Mouse (Mus musculus) CH12.LX (cell line): ENCODE measurements around the gene Ccdc69. TPM values are rescaled to one million over a fixed set of nuclear protein-coding genes. Genes with fewer than 3 reads are reported as not detected.

ENCODE experiments used
- DNase-seq: peaks from one replicate; pipeline ENCODE4 v3.0.0-alpha.2; 2013; ENCODE audit errors: extremely low read depth
- H3K27ac ChIP-seq: 2 replicates; pipeline ENCODE4 v1.5.1; 2012; ENCODE audit warnings: low read depth, mild to moderate bottlenecking, control low read depth, moderate library complexity; ENCODE audit not compliant: insufficient read depth
- H3K27me3 ChIP-seq: replicated peaks from 2 replicates; pipeline ENCODE3; 2012; ENCODE audit warnings: inconsistent platforms
- H3K36me3 ChIP-seq, 2 experiments: replicated peaks in 1 of 2; 2 replicates each; pipeline versions ENCODE3 to v1.6.1; 2012; ENCODE audit warnings: inconsistent platforms in 1 of 2, low read length in 1 of 2, mild to moderate bottlenecking in 1 of 2, mixed read lengths in 1 of 2, moderate library complexity in 1 of 2; ENCODE audit not compliant: control insufficient read depth in 1 of 2, insufficient read depth in 1 of 2
- H3K4me1 ChIP-seq, 2 experiments: 2 replicates each; pipeline ENCODE4 v1.6.1; 2012; ENCODE audit warnings: inconsistent platforms in 1 of 2, moderate library complexity in 1 of 2; ENCODE audit not compliant: insufficient read depth in 2 of 2, control insufficient read depth in 1 of 2
- H3K4me2 ChIP-seq: 2 replicates; pipeline ENCODE4 v1.6.1; 2012; ENCODE audit warnings: low read depth, mild to moderate bottlenecking, control low read depth; ENCODE audit not compliant: poor library complexity, insufficient read depth, severe bottlenecking
- H3K4me3 ChIP-seq, 3 experiments: fragments of 150-350 bp in 1 of 3; sonication (generic) in 1 of 3; replicated peaks in 1 of 3; 2 replicates each; pipeline versions ENCODE3 to v1.5.1; 2011 to 2012; ENCODE audit warnings: low read depth in 2 of 3, low read length in 2 of 3, mild to moderate bottlenecking in 2 of 3, moderate library complexity in 2 of 3, control low read depth in 1 of 3, improper control_type of control experiment in 1 of 3, inconsistent platforms in 1 of 3, mixed read lengths in 1 of 3; ENCODE audit not compliant: poor library complexity in 1 of 3
- H3K79me2 ChIP-seq: replicated peaks from 2 replicates; pipeline ENCODE4 v1.6.1; 2012; ENCODE audit warnings: mild to moderate bottlenecking, moderate library complexity; ENCODE audit not compliant: control insufficient read depth, poor library complexity, insufficient read depth, severe bottlenecking; ENCODE audit errors: extremely low read depth
- H3K9ac ChIP-seq: 2 replicates; pipeline ENCODE4 v1.6.1; 2012; ENCODE audit warnings: low read depth, mild to moderate bottlenecking, control low read depth, moderate library complexity; ENCODE audit not compliant: insufficient read depth
- H3K9me3 ChIP-seq: replicated peaks from 2 replicates; pipeline ENCODE3; 2012; ENCODE audit warnings: low read length, inconsistent platforms, mixed read lengths
- BHLHE40 ChIP-seq: IDR thresholded peaks from 2 replicates; pipeline ENCODE4 v1.6.1; 2011; ENCODE audit warnings: mild to moderate bottlenecking, low read depth, low read length, improper control_type of control experiment
- CHD1 ChIP-seq: IDR thresholded peaks from 2 replicates; pipeline ENCODE4 v1.6.1; 2012; ENCODE audit warnings: low read depth, low read length, improper control_type of control experiment, inconsistent platforms
- CHD2 ChIP-seq: IDR thresholded peaks from 2 replicates; pipeline ENCODE4 v1.6.1; 2011; ENCODE audit warnings: low read length, improper control_type of control experiment
- CTCF ChIP-seq, 2 experiments: IDR thresholded peaks in 1 of 2; conservative IDR thresholded peaks in 1 of 2; 2 replicates each; pipeline ENCODE4 v1.5.1; 2011 to 2012; ENCODE audit warnings: low read depth in 2 of 2, low read length in 2 of 2, improper control_type of control experiment in 1 of 2, inconsistent platforms in 1 of 2, mild to moderate bottlenecking in 1 of 2, moderate library complexity in 1 of 2
- E2F4 ChIP-seq: IDR thresholded peaks from 2 replicates; pipeline ENCODE4 v1.6.1; 2011; ENCODE audit warnings: low read depth, low read length, improper control_type of control experiment; ENCODE audit not compliant: insufficient replicate concordance
- ELF1 ChIP-seq: IDR thresholded peaks from 2 replicates; pipeline ENCODE4 v1.6.1; 2014; ENCODE audit warnings: low read depth, mild to moderate bottlenecking, inconsistent platforms, low read length, improper control_type of control experiment
- EP300 ChIP-seq: IDR thresholded peaks from 2 replicates; pipeline ENCODE4 v1.6.1; 2011; ENCODE audit warnings: low read length, improper control_type of control experiment
- ETS1 ChIP-seq: conservative IDR thresholded peaks from 2 replicates; pipeline ENCODE4 v1.6.1; 2012; ENCODE audit warnings: low read depth, mild to moderate bottlenecking, inconsistent platforms, low read length, improper control_type of control experiment, moderate library complexity
- GABPA ChIP-seq: IDR thresholded peaks from 2 replicates; pipeline ENCODE4 v1.6.1; 2012; ENCODE audit warnings: low read depth, low read length, improper control_type of control experiment, inconsistent platforms; ENCODE audit not compliant: insufficient replicate concordance
- HCFC1 ChIP-seq: IDR thresholded peaks from 2 replicates; pipeline ENCODE4 v1.6.1; 2012; ENCODE audit warnings: low read depth, mild to moderate bottlenecking, inconsistent platforms, low read length, improper control_type of control experiment
- IRF4 ChIP-seq: IDR thresholded peaks from 2 replicates; pipeline ENCODE4 v1.6.1; 2014; ENCODE audit warnings: low read depth, mild to moderate bottlenecking, inconsistent platforms, low read length, improper control_type of control experiment
- JUN ChIP-seq: IDR thresholded peaks from 2 replicates; pipeline ENCODE4 v1.6.1; 2011; ENCODE audit warnings: low read depth, mild to moderate bottlenecking, low read length, improper control_type of control experiment, moderate library complexity; ENCODE audit not compliant: insufficient read depth
- JUND ChIP-seq: conservative IDR thresholded peaks from 2 replicates; pipeline ENCODE4 v1.6.1; 2011; ENCODE audit warnings: low read depth, low read length, improper control_type of control experiment
- KAT2A ChIP-seq: IDR thresholded peaks from 2 replicates; pipeline ENCODE4 v1.6.1; 2012; ENCODE audit warnings: low read length, improper control_type of control experiment, inconsistent platforms; ENCODE audit not compliant: insufficient replicate concordance
- MAFK ChIP-seq: IDR thresholded peaks from 2 replicates; pipeline ENCODE4 v1.6.1; 2011; ENCODE audit warnings: low read length, improper control_type of control experiment; ENCODE audit not compliant: insufficient replicate concordance
- MAX ChIP-seq: IDR thresholded peaks from 2 replicates; pipeline ENCODE4 v1.6.1; 2011; ENCODE audit warnings: low read length, improper control_type of control experiment
- MAZ ChIP-seq: IDR thresholded peaks from 2 replicates; pipeline ENCODE4 v1.6.1; 2012; ENCODE audit warnings: low read depth, mild to moderate bottlenecking, inconsistent platforms, low read length, improper control_type of control experiment, moderate library complexity
- MEF2A ChIP-seq: IDR thresholded peaks from 2 replicates; pipeline ENCODE4 v1.6.1; 2014; ENCODE audit warnings: low read depth, mild to moderate bottlenecking, inconsistent platforms, low read length, improper control_type of control experiment, borderline replicate concordance
- MXI1 ChIP-seq: IDR thresholded peaks from 2 replicates; pipeline ENCODE4 v1.6.1; 2011; ENCODE audit warnings: mild to moderate bottlenecking, low read depth, low read length, improper control_type of control experiment
- MYC ChIP-seq: IDR thresholded peaks from 2 replicates; pipeline ENCODE4 v1.6.1; 2011; ENCODE audit warnings: low read depth, mild to moderate bottlenecking, improper control_type of control experiment, low read length
- NELFE ChIP-seq: IDR thresholded peaks from 2 replicates; pipeline ENCODE4 v1.6.1; 2011; ENCODE audit warnings: low read depth, low read length, improper control_type of control experiment
- NRF1 ChIP-seq: IDR thresholded peaks from 2 replicates; pipeline ENCODE4 v1.6.1; 2014; ENCODE audit warnings: low read depth, mild to moderate bottlenecking, inconsistent platforms, low read length, improper control_type of control experiment, moderate library complexity
- PAX5 ChIP-seq: IDR thresholded peaks from 2 replicates; pipeline ENCODE4 v1.6.1; 2012; ENCODE audit warnings: low read length, inconsistent platforms, mixed read lengths
- POLR2A ChIP-seq: IDR thresholded peaks from 2 replicates; pipeline ENCODE4 v1.6.1; 2011; ENCODE audit warnings: low read depth, mild to moderate bottlenecking, improper control_type of control experiment, low read length
- POLR2AphosphoS2 ChIP-seq: IDR thresholded peaks from 2 replicates; pipeline ENCODE4 v1.6.1; 2011; ENCODE audit warnings: low read depth, low read length, improper control_type of control experiment
- RAD21 ChIP-seq: IDR thresholded peaks from 2 replicates; pipeline ENCODE4 v1.6.1; 2011; ENCODE audit warnings: low read depth, mild to moderate bottlenecking, low read length, improper control_type of control experiment, moderate library complexity
- RCOR1 ChIP-seq: conservative IDR thresholded peaks from 2 replicates; pipeline ENCODE4 v1.6.1; 2012; ENCODE audit warnings: low read depth, mild to moderate bottlenecking, inconsistent platforms, low read length, improper control_type of control experiment
- SIN3A ChIP-seq: IDR thresholded peaks from 2 replicates; pipeline ENCODE4 v1.6.1; 2012; ENCODE audit warnings: low read length, improper control_type of control experiment, inconsistent platforms
- SMC3 ChIP-seq: IDR thresholded peaks from 2 replicates; pipeline ENCODE4 v1.6.1; 2011; ENCODE audit warnings: low read depth, low read length, improper control_type of control experiment
- TBP ChIP-seq: conservative IDR thresholded peaks from 2 replicates; pipeline ENCODE4 v1.6.1; 2011; ENCODE audit warnings: low read depth, low read length, improper control_type of control experiment
- TCF12 ChIP-seq: IDR thresholded peaks from 2 replicates; pipeline ENCODE4 v1.6.1; 2014; ENCODE audit warnings: low read depth, mild to moderate bottlenecking, inconsistent platforms, low read length, improper control_type of control experiment
- UBTF ChIP-seq: IDR thresholded peaks from 2 replicates; pipeline ENCODE4 v1.6.1; 2012; ENCODE audit warnings: low read depth, mild to moderate bottlenecking, inconsistent platforms, low read length, improper control_type of control experiment, moderate library complexity
- USF1 ChIP-seq: IDR thresholded peaks from 2 replicates; pipeline ENCODE4 v1.6.1; 2014; ENCODE audit warnings: low read depth, mild to moderate bottlenecking, inconsistent platforms, low read length, improper control_type of control experiment
- USF2 ChIP-seq: conservative IDR thresholded peaks from 2 replicates; pipeline ENCODE4 v1.6.1; 2011; ENCODE audit warnings: low read depth, low read length, improper control_type of control experiment
- ZC3H11A ChIP-seq: IDR thresholded peaks from 2 replicates; pipeline ENCODE4 v1.6.1; 2012; ENCODE audit warnings: low read depth, mild to moderate bottlenecking, inconsistent platforms, low read length, improper control_type of control experiment
- ZKSCAN1 ChIP-seq: IDR thresholded peaks from 2 replicates; pipeline ENCODE4 v1.6.1; 2012; ENCODE audit warnings: low read depth, inconsistent platforms, low read length, improper control_type of control experiment, borderline replicate concordance
- ZMIZ1 ChIP-seq: IDR thresholded peaks from 2 replicates; pipeline ENCODE4 v1.6.1; 2012; ENCODE audit warnings: low read depth, mild to moderate bottlenecking, inconsistent platforms, low read length, improper control_type of control experiment
- ZNF384 ChIP-seq: IDR thresholded peaks from 2 replicates; pipeline ENCODE4 v1.6.1; 2012; ENCODE audit warnings: low read depth, low read length, improper control_type of control experiment, inconsistent platforms
- dilution Hi-C: fragments of 300-500 bp; cut with MboI; formaldehyde crosslinking; loops from 2 replicates; pipeline ENCODE4 v1.14.3; 2020; ENCODE audit warnings: low sequenced_read_pairs; ENCODE audit not compliant: extremely low pct_unique_long_range_greater_than_20kb, extremely low pct_ligation_motif_present
- in situ Hi-C: fragments of 300-500 bp; cut with MboI; formaldehyde crosslinking; loops from 3 replicates; pipeline ENCODE4 v1.14.3; 2019; ENCODE audit warnings: low sequenced_read_pairs, low pct_ligation_motif_present, low pct_unique_long_range_greater_than_20kb, mixed read lengths
- polyA plus RNA-seq: library from polyadenylated mRNA; unstranded; fragments of >175 nt; gene quantifications from 2 replicates; pipeline ENCODE4 v1.2.1, GENCODE M21; 2012; ENCODE audit warnings: low read depth; ENCODE audit not compliant: insufficient read length
- total RNA-seq, 2 experiments: library from RNA; depleted of rRNA; stranded (reverse); fragments of 300-350 nt in 1 of 2; fragments of >200 nt in 1 of 2; gene quantifications; 2 replicates each; pipeline ENCODE4 v1.2.3; 2012 to 2014

Gene Ccdc69
- total and polyA plus RNA-seq, 3 experiments: 0.27 to 4.3 (median 0.61) TPM

DNA sequence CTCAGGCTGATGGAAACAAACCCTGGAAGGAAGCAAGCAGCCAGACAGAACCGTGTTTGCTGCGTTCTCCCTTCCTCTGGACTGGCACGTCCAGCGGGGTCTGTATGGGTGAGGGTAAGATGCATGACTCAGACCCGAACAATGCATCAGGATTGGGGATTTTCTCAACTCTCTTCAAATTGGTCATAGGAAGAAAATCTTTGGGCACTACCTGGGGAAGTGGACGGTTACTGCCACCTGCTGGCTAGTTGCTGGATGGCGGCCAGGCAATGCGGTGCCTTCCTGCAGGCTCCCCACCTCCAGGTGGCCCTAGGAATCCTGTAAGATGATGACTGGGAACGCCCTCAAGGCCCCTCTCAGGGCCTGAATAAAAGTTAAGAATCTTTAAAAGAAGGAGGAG, 38.3 kb downstream of the Ccdc69 start:
- Histone ChIP-seq H3K4me2 (no peak overlapping the region), H3K79me2 (no peaks in the 10 kb centered on the region), H3K27me3 (no peaks in the 10 kb centered on the region), H3K4me3 (no peak overlapping the region), H3K27ac (no peak overlapping the region), H3K4me1 (peaks cover 8 to 27% of the 10 kb centered on the region in 2 experiments; a peak in 3 of 4 replicates), H3K36me3 (no peaks in the 10 kb centered on the region), H3K9me3 (peaks cover 7% of the 10 kb centered on the region), H3K9ac (no peak overlapping the region)
- in situ Hi-C loops (no loop called here), dilution Hi-C loops (no loop called here)
- TF ChIP-seq PAX5 (no peak), SMC3 (peak; percentile 100), USF1 (no peak), SIN3A (peak; percentile 79; the same call in 1 of the 2 replicates), ZKSCAN1 (no peak), POLR2AphosphoS2 (no peak), ZNF384 (no peak), GABPA (no peak), ZMIZ1 (no peak), BHLHE40 (no peak), NRF1 (0 out of 2 replicates have a peak, but pooled peaks have one; percentile 43), UBTF (no peak), MYC (0 out of 2 replicates have a peak, but pooled peaks have one; percentile 59), MEF2A (peak; percentile 77), NELFE (peak; percentile 81; the same call in 1 of the 2 replicates), ZC3H11A (peak; percentile 99), TCF12 (peak; percentile 71; the same call in 1 of the 2 replicates), IRF4 (peak; percentile 77; the same call in 1 of the 2 replicates), CTCF (conservative IDR thresholded peaks at IDR 0.05 in 1 of 2, IDR thresholded peaks at IDR 0.05 in 1 of 2; ENCODE audit: low read depth in 2 of 2, low read length in 2 of 2) (peak; percentile 74 to 99), ETS1 (0 out of 2 replicates have a peak, but pooled peaks have one; percentile 17), EP300 (peak; percentile 39), JUND (no peak; the same call in none of the 2 replicates), RAD21 (peak; percentile 98), ELF1 (peak; percentile 65), HCFC1 (no peak; the same call in 1 of the 2 replicates), MXI1 (peak; percentile 63; the same call in 1 of the 2 replicates), CHD1 (no peak), TBP (no peak), E2F4 (peak; percentile 39; the same call in 1 of the 2 replicates), CHD2 (peak; percentile 58; the same call in 1 of the 2 replicates), MAZ (peak; percentile 86), POLR2A (no peak), KAT2A (no peak), RCOR1 (no peak), USF2 (no peak), MAFK (no peak), JUN (no peak), MAX (peak; percentile 67; the same call in 1 of the 2 replicates)
- peak; percentile 82 for DNase-seq
